In genomic region chr14:25555291-25555781, GRCm38 (mm10) we compare ENCODE assay signal across 8 mouse cellular contexts.
A peak's percentile ranks its signal among the peaks of the same experiment; 100 is the strongest.
DNase-seq lines count a peak whose midpoint lies in the region; ATAC-seq lines count a peak whose summit lies in the region.

No protein-coding gene starts in this region.

- no peak overlapping the region for H3K4me2 ChIP-seq in heart, embryonic 13.5 days
- no peak overlapping the region for H3K4me2 ChIP-seq in heart, embryonic 16.5 days (ENCODE audit: low read depth, low read length)
- 0 out of 2 replicates have a peak overlapping the region, but pooled peaks have one; percentile 6 for H3K4me2 ChIP-seq in midbrain, embryonic 12.5 days (replicated peaks)
- no peak overlapping the region for H3K4me2 ChIP-seq in liver, embryonic 11.5 days

- 40% methylated on average over 10 of the region's 10 CpGs for WGBS in heart, embryonic 13.5 days
- WGBS in heart, embryonic 16.5 days, result 44% methylated on average over 10 of the region's 10 CpGs
- 21% methylated on average over 10 of the region's 10 CpGs for WGBS in midbrain, embryonic 12.5 days
- WGBS in liver, embryonic 11.5 days, result 59% methylated on average over 10 of the region's 10 CpGs

- no peak for DNase-seq in heart, postnatal 14 days
- peak; percentile 76 for DNase-seq in cerebellum, adult 8-10 months
- DNase-seq in layer of hippocampus, adult 9-11 months, result no peak
- DNase-seq in left cerebral cortex, adult 9 months (ENCODE audit: low spot score in 2 of 2), result no peak
- no peak for DNase-seq in liver, embryonic 11.5 days (ENCODE audit: low spot score)

- peak overlapping the region; percentile 56 for H3K9ac ChIP-seq in heart, embryonic 13.5 days
- H3K9ac ChIP-seq in heart, embryonic 16.5 days (ENCODE audit: low read length), result no peak overlapping the region
- peak overlapping the region; percentile 28 for H3K9ac ChIP-seq in midbrain, embryonic 12.5 days (replicated peaks)
- H3K9ac ChIP-seq in liver, embryonic 11.5 days (ENCODE audit: low read depth, low read length), result no peak overlapping the region

- H3K9me3 ChIP-seq in heart, embryonic 13.5 days, result no peaks in the 10 kb centered on the region
- H3K9me3 ChIP-seq in heart, embryonic 16.5 days (replicated peaks; ENCODE audit: control insufficient read depth, low read length), result no peaks in the 10 kb centered on the region
- H3K9me3 ChIP-seq in midbrain, embryonic 12.5 days, result no peaks in the 10 kb centered on the region
- no peaks in the 10 kb centered on the region for H3K9me3 ChIP-seq in liver, embryonic 11.5 days (ENCODE audit: control insufficient read depth, low read length)

- H3K27ac ChIP-seq in heart, embryonic 13.5 days (replicated peaks), result peak overlapping the region; percentile 68; the same call in 1 of the 2 replicates
- peak overlapping the region; percentile 29 for H3K27ac ChIP-seq in heart, embryonic 16.5 days (ENCODE audit: low read length)
- peak overlapping the region; percentile 68 for H3K27ac ChIP-seq in midbrain, embryonic 12.5 days (replicated peaks)
- H3K27ac ChIP-seq in liver, embryonic 11.5 days (ENCODE audit: low read depth, low read length), result no peak overlapping the region

- H3K4me1 ChIP-seq in heart, embryonic 13.5 days, result peaks cover 72% of the 10 kb centered on the region
- peaks cover 37% of the 10 kb centered on the region for H3K4me1 ChIP-seq in heart, embryonic 16.5 days (ENCODE audit: control insufficient read depth, insufficient read depth, low read length)
- H3K4me1 ChIP-seq in midbrain, embryonic 12.5 days, result peaks cover 70% of the 10 kb centered on the region
- H3K4me1 ChIP-seq in liver, embryonic 11.5 days (replicated peaks; ENCODE audit: control insufficient read depth, insufficient read depth, low read length), result peaks cover 45% of the 10 kb centered on the region

- H3K4me3 ChIP-seq in heart, embryonic 13.5 days, result no peak overlapping the region
- no peak overlapping the region for H3K4me3 ChIP-seq in heart, embryonic 16.5 days (ENCODE audit: low read length)
- H3K4me3 ChIP-seq in midbrain, embryonic 12.5 days, result no peak overlapping the region
- no peak overlapping the region for H3K4me3 ChIP-seq in liver, embryonic 11.5 days (ENCODE audit: low read depth, low read length)

- no peak for ATAC-seq in heart, embryonic 13.5 days (ENCODE audit: extremely low read depth, insufficient number of reproducible peaks, low FRiP score, low TSS enrichment)
- no peak for ATAC-seq in heart, embryonic 16.5 days (replicated peaks; ENCODE audit: extremely low read depth, insufficient read depth, low FRiP score)
- ATAC-seq in midbrain, embryonic 12.5 days (ENCODE audit: low FRiP score, low read depth), result 0 out of 2 replicates have a peak, but pooled peaks have one; percentile 21
- ATAC-seq in liver, embryonic 11.5 days (replicated peaks; ENCODE audit: low FRiP score), result no peak

- no peaks in the 10 kb centered on the region for H3K27me3 ChIP-seq in heart, embryonic 13.5 days (replicated peaks)
- no peaks in the 10 kb centered on the region for H3K27me3 ChIP-seq in heart, embryonic 16.5 days (ENCODE audit: control insufficient read depth, insufficient read depth, low read length)
- no peaks in the 10 kb centered on the region; the same call in 1 of the 2 replicates for H3K27me3 ChIP-seq in midbrain, embryonic 12.5 days
- H3K27me3 ChIP-seq in liver, embryonic 11.5 days (replicated peaks; ENCODE audit: control insufficient read depth, insufficient read depth, low read length), result no peaks in the 10 kb centered on the region

- intact Hi-C loops in heart, postnatal 14 days (cut with DNase I), result loop anchor here (5.0 kb wide), 2 partner anchors 38 to 173 kb away; no protein-coding TSS in a partner anchor

- H3K36me3 ChIP-seq in heart, embryonic 13.5 days, result peaks cover 24% of the 10 kb centered on the region
- peaks cover 4% of the 10 kb centered on the region; the same call in 1 of the 2 replicates for H3K36me3 ChIP-seq in heart, embryonic 16.5 days (ENCODE audit: control insufficient read depth, insufficient read depth)
- H3K36me3 ChIP-seq in midbrain, embryonic 12.5 days, result peaks cover 32% of the 10 kb centered on the region
- peaks cover 5% of the 10 kb centered on the region; the same call in 1 of the 2 replicates for H3K36me3 ChIP-seq in liver, embryonic 11.5 days (ENCODE audit: control insufficient read depth, insufficient read depth, low read length)

Comparison
In these comparisons a context has a peak if more than half of its experiments do, and no peak if none do; other contexts are left out.
1. H3K9ac ChIP-seq: peak in heart, embryonic 13.5 days (single experiment) and midbrain, embryonic 12.5 days (single experiment); none in heart, embryonic 16.5 days (single experiment) and liver, embryonic 11.5 days (single experiment).